Mouse (Mus musculus): ENCODE measurements around the gene Dock10. TPM values are rescaled to one million over a fixed set of nuclear protein-coding genes. Genes with fewer than 3 reads are reported as not detected.

Gene Dock10
- polyA plus RNA-seq, 1 experiment from 2014 or later = 1.8 TPM

DNA sequence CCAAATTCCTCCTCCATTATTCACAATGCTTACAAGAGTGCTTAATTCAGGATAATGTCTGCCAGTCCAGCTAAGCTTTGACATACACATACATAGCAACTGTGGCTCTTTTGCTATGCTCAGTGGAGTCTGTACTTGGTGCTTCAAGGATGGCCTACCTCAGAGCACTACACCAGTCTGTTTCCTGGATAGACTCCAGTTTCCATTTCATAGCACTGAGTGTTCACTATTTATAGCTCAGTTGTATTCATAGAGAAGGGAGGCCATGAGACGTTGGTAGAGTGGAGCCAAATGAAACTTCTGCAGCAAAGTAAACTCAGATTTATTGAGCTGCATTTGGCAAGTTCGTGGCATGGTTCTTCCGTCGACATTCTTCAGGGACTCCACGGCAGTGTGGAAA is 274.9 kb downstream of the Dock10 start:
- no peak overlapping the region for H3K9ac ChIP-seq (replicated peaks)
- WGBS = 93% methylated on average over 5 of the region's 5 CpGs

DNA sequence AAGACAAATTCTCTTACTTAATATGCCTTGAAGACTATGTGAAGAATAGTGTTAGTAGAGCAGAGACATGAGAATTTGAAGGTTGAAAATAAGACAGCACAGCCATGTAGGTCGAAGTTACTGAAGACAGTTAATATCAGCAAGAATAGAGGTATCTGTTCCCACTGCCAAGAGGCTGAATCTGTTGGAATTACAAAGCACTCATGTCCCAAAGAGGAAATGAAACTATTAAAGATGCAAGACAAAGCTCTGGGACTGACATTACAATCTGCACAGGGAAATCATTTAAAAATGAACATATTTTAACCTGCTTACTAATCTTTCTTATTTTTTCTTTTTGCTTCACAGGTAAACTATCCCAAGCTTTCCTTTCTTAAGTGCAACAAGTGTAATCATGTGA is 283.4 kb downstream of the Dock10 start:
- Histone ChIP-seq H3K36me3 (no peaks in the 10 kb centered on the region), H3K4me2 (replicated peaks) (no peak overlapping the region), H3K27me3 (no peaks in the 10 kb centered on the region), H3K9ac (replicated peaks) (no peak overlapping the region), H3K4me1 (replicated peaks) (no peaks in the 10 kb centered on the region), H3K4me3 (replicated peaks) (no peak overlapping the region), H3K27ac (no peak overlapping the region), H3K9me3 (no peaks in the 10 kb centered on the region)
- WGBS = 72% methylated on average over 1 of the region's 1 CpGs
- no peak for ATAC-seq

More for the DNA sequence above, 274.9 kb downstream of the Dock10 start:
- no peaks in the 10 kb centered on the region for H3K27me3 ChIP-seq
- H3K27ac ChIP-seq = no peak overlapping the region
- no peak overlapping the region for H3K4me2 ChIP-seq (replicated peaks)
- H3K36me3 ChIP-seq = no peaks in the 10 kb centered on the region
- H3K4me1 ChIP-seq (replicated peaks) = no peaks in the 10 kb centered on the region; the same call in 1 of the 2 replicates
- H3K9me3 ChIP-seq = no peaks in the 10 kb centered on the region
- no peak for ATAC-seq
- H3K4me3 ChIP-seq (replicated peaks) = no peak overlapping the region

DNA sequence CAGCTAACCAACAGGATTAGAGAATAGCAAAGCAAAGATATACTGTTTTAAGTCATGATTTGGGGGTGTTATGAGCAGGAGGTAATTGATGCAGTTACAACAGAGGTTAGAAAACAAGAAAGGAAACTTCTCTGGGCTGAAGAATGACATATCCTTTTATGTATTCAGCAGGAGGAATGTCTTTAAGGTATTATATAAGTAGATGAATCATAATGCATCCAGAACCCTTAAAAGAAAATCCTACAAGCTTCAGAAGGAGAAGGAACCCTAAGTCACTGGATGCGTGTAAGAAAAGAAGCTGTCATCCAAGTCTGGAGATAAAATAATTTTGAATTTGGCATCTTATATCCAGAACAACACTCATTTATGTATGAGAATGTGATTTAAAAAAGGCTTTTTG is 285.9 kb downstream of the Dock10 start:
- Histone ChIP-seq H3K36me3 (no peaks in the 10 kb centered on the region), H3K27me3 (no peaks in the 10 kb centered on the region), H3K9me3 (no peaks in the 10 kb centered on the region), H3K27ac (no peak overlapping the region), H3K4me3 (replicated peaks) (no peak overlapping the region), H3K9ac (replicated peaks) (no peak overlapping the region), H3K4me2 (replicated peaks) (no peak overlapping the region), H3K4me1 (replicated peaks) (no peaks in the 10 kb centered on the region)
- no peak for ATAC-seq
- WGBS = 90% methylated on average over 1 of the region's 1 CpGs

DNA sequence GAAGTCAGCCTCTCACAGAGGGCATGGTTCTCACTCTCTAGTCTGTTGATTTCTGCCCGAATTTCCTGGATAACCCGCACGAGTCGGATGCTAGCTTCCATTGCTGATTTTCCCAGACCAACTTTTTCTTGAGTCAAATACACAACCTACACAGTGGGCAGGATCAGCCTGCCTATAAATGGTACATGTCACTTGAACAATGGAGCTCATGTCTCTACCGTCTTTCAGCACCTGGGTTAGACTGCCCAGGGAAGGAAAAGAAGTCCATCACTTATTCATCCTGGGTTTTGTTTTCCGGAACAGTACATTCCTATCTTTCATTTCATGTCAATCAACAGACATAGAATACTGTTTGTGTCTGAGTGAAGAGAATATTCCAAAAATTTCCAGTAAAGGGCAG is 297.0 kb downstream of the Dock10 start, which contains the start of gene Gm45261:
Gene Gm45261, minus strand, starts transcription at position 101 of the 400 bp plus-strand sequence.
- Histone ChIP-seq H3K36me3 (no peaks in the 10 kb centered on the region), H3K4me2 (replicated peaks) (no peak within 1 kb of the TSS), H3K4me3 (replicated peaks) (no peak within 1 kb of the TSS), H3K9me3 (no peaks in the 10 kb centered on the region), H3K4me1 (replicated peaks) (no peaks in the 10 kb centered on the region), H3K27ac (no peak within 1 kb of the TSS), H3K27me3 (no peaks in the 10 kb centered on the region), H3K9ac (replicated peaks) (no peak within 1 kb of the TSS)
- 86% methylated on average over 6 of the region's 6 CpGs for WGBS
- ATAC-seq = no peak

DNA sequence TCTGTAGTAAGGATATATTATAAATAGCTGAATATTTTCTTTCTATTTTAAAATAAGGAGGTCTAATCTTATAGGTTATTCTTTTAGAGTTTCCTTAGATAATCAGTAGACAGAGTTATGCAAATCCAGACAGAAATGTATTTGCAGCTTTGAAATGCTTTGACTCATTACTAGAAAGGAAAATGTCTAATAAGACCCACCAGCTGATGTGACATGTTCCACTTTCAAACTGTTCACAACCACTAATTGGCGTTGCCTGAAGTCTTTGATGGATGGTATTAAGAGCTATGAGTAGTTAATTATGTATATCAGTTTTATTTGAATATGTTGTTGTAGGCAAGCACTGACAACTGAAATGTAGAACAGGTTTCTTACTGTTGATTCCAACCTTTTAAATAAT is 298.4 kb downstream of the Dock10 start:
- Histone ChIP-seq H3K36me3 (no peaks in the 10 kb centered on the region), H3K27ac (no peak overlapping the region), H3K4me2 (replicated peaks) (no peak overlapping the region), H3K9me3 (no peaks in the 10 kb centered on the region), H3K9ac (replicated peaks) (no peak overlapping the region), H3K27me3 (no peaks in the 10 kb centered on the region), H3K4me3 (replicated peaks) (no peak overlapping the region), H3K4me1 (replicated peaks) (no peaks in the 10 kb centered on the region)
- ATAC-seq = no peak
- WGBS = 92% methylated on average over 1 of the region's 1 CpGs

DNA sequence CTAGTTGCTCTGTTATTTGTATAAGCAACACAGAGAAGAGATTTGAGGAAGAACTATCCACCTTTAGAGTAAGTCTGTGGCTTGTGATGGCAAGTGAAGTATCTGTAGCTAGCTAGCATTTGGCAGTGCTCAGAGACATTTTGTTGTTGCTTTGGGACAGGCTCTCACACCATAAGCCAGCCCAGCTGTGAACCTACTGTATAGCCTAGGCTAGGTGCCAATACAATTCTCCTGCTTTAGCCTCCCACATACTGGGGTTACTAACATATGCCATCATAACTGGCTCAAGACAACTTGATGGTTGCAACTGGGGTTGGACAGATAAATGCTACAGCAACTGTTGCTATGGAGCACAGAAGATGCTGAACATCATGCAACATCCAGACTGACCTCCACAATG is 298.9 kb downstream of the Dock10 start:
- no peaks in the 10 kb centered on the region for H3K27me3 ChIP-seq
- no peaks in the 10 kb centered on the region for H3K9me3 ChIP-seq
- no peak overlapping the region for H3K4me3 ChIP-seq (replicated peaks)
- H3K27ac ChIP-seq = no peak overlapping the region
- H3K4me2 ChIP-seq (replicated peaks) = no peak overlapping the region
- ATAC-seq = no peak
- no peak overlapping the region for H3K9ac ChIP-seq (replicated peaks)
- no peaks in the 10 kb centered on the region for H3K4me1 ChIP-seq (replicated peaks)
- no peaks in the 10 kb centered on the region for H3K36me3 ChIP-seq

DNA sequence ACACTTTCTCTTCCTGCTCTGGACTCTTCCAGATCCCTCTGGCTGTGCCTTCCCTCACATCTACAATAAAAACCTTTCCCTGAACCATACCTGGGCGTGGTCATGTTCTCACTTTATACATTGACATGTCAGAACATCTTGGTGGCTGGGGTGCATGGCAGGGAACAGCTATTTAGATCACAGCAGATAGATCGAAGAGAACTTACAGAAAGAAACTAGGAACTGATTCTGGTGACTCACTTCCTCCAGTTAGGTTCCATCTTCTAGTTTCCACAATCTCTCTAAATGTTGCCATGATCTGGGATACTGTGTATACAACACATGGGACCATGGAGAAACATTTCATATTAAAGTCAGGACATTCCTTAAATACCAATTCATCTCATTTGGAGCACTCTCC is 304.4 kb downstream of the Dock10 start:
- no peak for ATAC-seq
- 75% methylated on average over 2 of the region's 2 CpGs for WGBS
- no peaks in the 10 kb centered on the region for H3K4me1 ChIP-seq (replicated peaks)

DNA sequence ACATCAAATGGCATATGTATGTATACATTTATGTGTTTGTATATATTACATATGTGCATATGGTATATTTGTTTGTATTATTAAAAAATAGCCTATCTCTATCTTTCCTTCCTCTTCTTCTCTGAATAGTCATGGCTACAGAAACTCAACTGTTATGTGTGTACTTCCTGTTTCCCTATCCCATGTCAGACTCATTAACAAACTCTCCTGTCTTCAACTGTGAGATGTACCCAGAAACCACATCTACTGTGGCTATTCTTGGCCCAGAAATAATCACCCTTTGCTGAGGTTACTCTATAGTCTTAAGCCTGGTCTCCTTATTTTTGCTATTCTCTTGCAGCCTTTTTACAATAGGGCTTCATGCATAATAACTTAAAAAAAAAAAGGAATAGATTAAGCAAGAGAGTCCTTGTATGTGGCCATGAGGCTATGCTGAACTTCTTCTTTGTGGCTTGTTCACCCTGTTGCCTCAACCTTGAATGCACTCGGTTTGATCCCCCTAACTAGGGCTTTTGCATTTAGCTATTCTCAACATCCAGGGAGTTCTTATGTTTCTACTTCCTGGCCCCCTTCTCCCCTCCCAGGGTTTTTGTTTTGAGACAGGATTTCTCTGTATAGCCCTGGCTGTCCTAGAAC is 306.3 kb downstream of the Dock10 start:
- H3K27me3 ChIP-seq = no peaks in the 10 kb centered on the region
- H3K9ac ChIP-seq (replicated peaks) = no peak overlapping the region
- no peak overlapping the region for H3K4me2 ChIP-seq (replicated peaks)
- no peaks in the 10 kb centered on the region for H3K36me3 ChIP-seq
- H3K4me3 ChIP-seq (replicated peaks) = no peak overlapping the region
- H3K9me3 ChIP-seq = no peaks in the 10 kb centered on the region
- no peaks in the 10 kb centered on the region for H3K4me1 ChIP-seq (replicated peaks)
- no peak overlapping the region for H3K27ac ChIP-seq
- 69% methylated on average over 1 of the region's 1 CpGs for WGBS
- no peak for ATAC-seq

More for the DNA sequence above, 304.4 kb downstream of the Dock10 start:
- H3K4me2 ChIP-seq (replicated peaks) = no peak overlapping the region
- no peak overlapping the region for H3K27ac ChIP-seq
- H3K27me3 ChIP-seq = no peaks in the 10 kb centered on the region
- no peak overlapping the region for H3K9ac ChIP-seq (replicated peaks)
- H3K36me3 ChIP-seq = no peaks in the 10 kb centered on the region
- no peak overlapping the region for H3K4me3 ChIP-seq (replicated peaks)
- no peaks in the 10 kb centered on the region for H3K9me3 ChIP-seq
